Mouse (Mus musculus): ENCODE measurements at regions not wholly inside any gene's neighbourhood (a gene's known extent, or its start where the extent isn't known, plus 50 kb on each side); places are given as distances from the start of the nearest gene placed in this dataset.
A peak's percentile ranks its signal among the peaks of the same experiment; 100 is the strongest.

DNA sequence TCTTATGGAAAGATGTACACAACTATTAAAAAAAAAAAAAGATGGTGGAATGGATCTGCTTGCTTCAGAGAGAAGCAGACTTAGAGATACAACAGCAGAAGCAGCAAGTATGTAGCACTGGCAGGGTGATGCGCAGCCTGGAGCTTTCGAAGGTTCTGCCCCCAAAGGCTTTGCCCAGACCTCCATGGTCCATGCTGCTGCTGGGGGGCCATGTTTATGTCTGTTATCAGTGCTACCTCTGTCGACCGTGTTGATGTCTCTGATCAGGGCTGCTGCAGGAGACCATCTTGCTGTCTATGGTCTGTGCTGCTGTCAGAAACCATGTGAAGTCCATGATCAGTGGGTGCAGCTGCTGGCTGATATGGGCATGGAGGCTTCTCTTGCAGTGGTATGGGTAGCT is 88.6 kb upstream of the Fam189a1 start:
- no peak for DNase-seq (ENCODE audit: low spot score)

DNA sequence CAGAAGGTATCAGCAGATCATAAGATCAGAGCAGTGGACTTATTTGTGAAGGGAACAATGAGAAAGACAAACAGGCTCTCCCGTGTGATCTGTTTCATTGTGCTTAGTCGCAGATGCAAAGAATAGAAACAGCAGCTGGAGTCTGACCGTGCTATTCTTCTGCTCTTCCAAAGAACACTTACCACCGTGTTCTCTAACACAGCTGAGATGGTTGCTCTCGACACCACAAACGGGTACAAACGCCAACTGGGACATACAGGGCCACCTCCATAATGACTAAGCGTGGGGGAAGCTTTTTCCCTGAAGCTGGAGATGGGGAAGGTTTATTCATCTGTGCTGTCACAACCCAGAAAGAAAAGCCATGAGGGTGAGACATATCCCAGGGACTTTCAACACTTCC is 84.8 kb upstream of the Fam189a1 start:
- DNase-seq (ENCODE audit: low spot score): no peak

- DNase-seq (ENCODE audit: low spot score): no peak
These were observed 79.3 kb upstream of the Fam189a1 start for GRCm38 (mm10) chr7:65235701-65236100.

DNA sequence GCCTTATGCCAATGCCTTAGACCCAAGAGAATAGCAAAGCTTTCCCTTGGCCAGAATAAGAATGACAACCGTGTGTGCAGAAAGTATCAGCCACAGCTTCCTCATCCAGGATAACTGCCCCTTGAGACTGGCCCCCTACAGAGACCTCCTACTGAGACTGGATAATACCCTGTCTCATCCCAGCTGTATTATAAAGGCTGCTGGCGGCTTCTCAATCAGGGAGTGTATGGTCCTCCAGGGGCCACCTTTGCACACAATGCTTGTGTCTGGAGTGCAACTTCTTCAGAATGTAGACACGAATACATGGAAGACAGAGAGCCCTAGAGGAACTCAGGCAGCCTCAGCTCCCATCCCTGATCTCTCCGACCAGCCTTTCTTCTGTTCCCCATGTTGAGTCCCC is 77.3 kb upstream of the Fam189a1 start:
- no peak for DNase-seq (ENCODE audit: low spot score)

- no peak for DNase-seq (ENCODE audit: low spot score)
These were observed 72.9 kb upstream of the Fam189a1 start for GRCm38 (mm10) chr7:65229306-65229705.

DNA sequence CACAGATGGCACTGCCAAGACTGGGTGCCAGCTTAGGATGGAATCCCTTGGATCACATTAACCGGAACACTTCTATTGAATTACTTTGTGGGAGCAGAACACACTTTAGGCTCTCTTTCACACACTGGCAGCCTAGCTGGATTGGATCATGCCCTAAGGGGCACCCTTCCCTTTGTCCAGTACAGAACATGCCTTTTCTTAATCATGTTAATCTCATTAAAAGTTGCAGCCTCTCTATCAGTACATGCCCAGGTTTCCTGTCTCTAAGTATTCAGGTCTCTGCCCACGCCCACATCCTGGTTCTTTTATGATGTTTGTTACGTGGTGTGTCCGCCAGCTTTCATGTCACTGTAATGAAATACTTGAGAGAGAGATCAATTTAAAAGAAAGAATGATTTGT is 69.8 kb upstream of the Fam189a1 start:
- no peak for DNase-seq (ENCODE audit: low spot score)

- DNase-seq (ENCODE audit: low spot score): peak; percentile 12
These were observed 57.0 kb upstream of the Fam189a1 start for GRCm38 (mm10) chr7:65213216-65213925.

GRCm38 (mm10) chr7:65207240-65207639 is 50.9 kb upstream of the Fam189a1 start:
- no peak for DNase-seq (ENCODE audit: low spot score)

All from ovary, postnatal 14 days (tissue).